Mouse (Mus musculus): Measurements from ENCODE around the gene Slc9a8.

Gene Slc9a8

GRCm38 (mm10) chr2:167414461-167414860 lies 7.1 kb upstream of the Slc9a8 start:
- DNase-seq (ENCODE audit: low read depth, low spot score) = no peak

GRCm38 (mm10) chr2:167415970-167416563 lies 5.4 kb upstream of the Slc9a8 start:
- no peak for DNase-seq (ENCODE audit: low read depth, low spot score)

- DNase-seq (ENCODE audit: low read depth, low spot score) = no peak
Measured at GRCm38 (mm10) chr2:167417048-167417447, 4.5 kb upstream of the Slc9a8 start.

GRCm38 (mm10) chr2:167417694-167418093 lies 3.8 kb upstream of the Slc9a8 start:
- DNase-seq (ENCODE audit: low read depth, low spot score) = peak; percentile 84

GRCm38 (mm10) chr2:167419204-167419603 lies 2.3 kb upstream of the Slc9a8 start:
- peak; percentile 86 for DNase-seq (ENCODE audit: low read depth, low spot score)

GRCm38 (mm10) chr2:167420811-167421241 lies 686 bp upstream of the Slc9a8 start:
- peak; percentile 56 for DNase-seq (ENCODE audit: low read depth, low spot score)

GRCm38 (mm10) chr2:167422150-167422470 lies 598 bp downstream of the Slc9a8 start:
- DNase-seq (ENCODE audit: low read depth, low spot score) = no peak

- no peak for DNase-seq (ENCODE audit: low read depth, low spot score)
Measured at GRCm38 (mm10) chr2:167423031-167423611, 1.6 kb downstream of the Slc9a8 start.

GRCm38 (mm10) chr2:167424040-167424439 lies 2.5 kb downstream of the Slc9a8 start:
- DNase-seq (ENCODE audit: low read depth, low spot score) = no peak

GRCm38 (mm10) chr2:167424516-167424915 lies 3.0 kb downstream of the Slc9a8 start:
- no peak for DNase-seq (ENCODE audit: low read depth, low spot score)

- DNase-seq (ENCODE audit: low read depth, low spot score) = no peak
Measured at GRCm38 (mm10) chr2:167425407-167425806, 3.9 kb downstream of the Slc9a8 start.

- DNase-seq (ENCODE audit: low read depth, low spot score) = no peak
Measured at GRCm38 (mm10) chr2:167429596-167429995, 8.1 kb downstream of the Slc9a8 start.

GRCm38 (mm10) chr2:167430737-167431417 lies 9.4 kb downstream of the Slc9a8 start:
- no peak for DNase-seq (ENCODE audit: low read depth, low spot score)

GRCm38 (mm10) chr2:167431418-167431776 lies 9.9 kb downstream of the Slc9a8 start:
- no peak for DNase-seq (ENCODE audit: low read depth, low spot score)

GRCm38 (mm10) chr2:167434570-167434969 lies 13.1 kb downstream of the Slc9a8 start:
- no peak for DNase-seq (ENCODE audit: low read depth, low spot score)

GRCm38 (mm10) chr2:167435631-167436030 lies 14.1 kb downstream of the Slc9a8 start:
- DNase-seq (ENCODE audit: low read depth, low spot score) = no peak

- DNase-seq (ENCODE audit: low read depth, low spot score) = no peak
Measured at GRCm38 (mm10) chr2:167436371-167436770, 14.9 kb downstream of the Slc9a8 start.

- DNase-seq (ENCODE audit: low read depth, low spot score) = no peak
Measured at GRCm38 (mm10) chr2:167439422-167439821, 17.9 kb downstream of the Slc9a8 start.

GRCm38 (mm10) chr2:167443411-167444193 lies 22.1 kb downstream of the Slc9a8 start:
- DNase-seq (ENCODE audit: low read depth, low spot score) = no peak

- DNase-seq (ENCODE audit: low read depth, low spot score) = no peak
Measured at GRCm38 (mm10) chr2:167445911-167446780, 24.6 kb downstream of the Slc9a8 start.

- no peak for DNase-seq (ENCODE audit: low read depth, low spot score)
Measured at GRCm38 (mm10) chr2:167447207-167447606, 25.7 kb downstream of the Slc9a8 start.

Measured in 3T3-L1 (cell line).